Mouse (Mus musculus): ENCODE results near the gene S1pr4. TPM values are rescaled to one million over a fixed set of nuclear protein-coding genes. Genes with fewer than 3 reads are reported as not detected.
A peak's percentile ranks its signal among the peaks of the same experiment; 100 is the strongest.

Gene S1pr4
- polyA plus RNA-seq, 1 experiment from 2014 or later = 1.4 TPM

GRCm38 (mm10) chr10:81488081-81488480 lies 11.9 kb downstream of the S1pr4 start:
- Histone ChIP-seq H3K4me1 (no peaks in the 10 kb centered on the region), H3K9ac (no peak overlapping the region), H3K9me3 (replicated peaks) (no peaks in the 10 kb centered on the region), H3K4me2 (no peak overlapping the region), H3K27me3 (0 out of 2 replicates have a peak, but pooled peaks cover under 1% of the 10 kb centered on the region), H3K4me3 (replicated peaks) (no peak overlapping the region), H3K36me3 (peaks cover 69% of the 10 kb centered on the region), H3K27ac (no peak overlapping the region)
- 89% methylated on average over 11 of the region's 11 CpGs for WGBS
- ATAC-seq (replicated peaks; ENCODE audit: low FRiP score) = no peak

GRCm38 (mm10) chr10:81486496-81486895 lies 13.4 kb downstream of the S1pr4 start:
- ATAC-seq (replicated peaks; ENCODE audit: low FRiP score) = no peak
- Histone ChIP-seq H3K36me3 (peaks cover 54% of the 10 kb centered on the region), H3K27ac (no peak overlapping the region), H3K4me2 (no peak overlapping the region), H3K9me3 (replicated peaks) (no peaks in the 10 kb centered on the region), H3K9ac (no peak overlapping the region), H3K4me1 (peaks cover 10% of the 10 kb centered on the region; the same call in 1 of the 2 replicates), H3K27me3 (peaks cover 15% of the 10 kb centered on the region), H3K4me3 (replicated peaks) (no peak overlapping the region)
- WGBS = 86% methylated on average over 10 of the region's 10 CpGs

- Histone ChIP-seq H3K4me3 (replicated peaks) (no peak overlapping the region), H3K9me3 (replicated peaks) (no peaks in the 10 kb centered on the region), H3K9ac (no peak overlapping the region), H3K27me3 (peaks cover 24% of the 10 kb centered on the region), H3K4me1 (peaks cover 10% of the 10 kb centered on the region; the same call in 1 of the 2 replicates), H3K27ac (no peak overlapping the region), H3K36me3 (peaks cover 44% of the 10 kb centered on the region), H3K4me2 (no peak overlapping the region)
- WGBS = 67% methylated on average over 7 of the region's 7 CpGs
- no peak for ATAC-seq (replicated peaks; ENCODE audit: low FRiP score)
Observed at GRCm38 (mm10) chr10:81485479-81486018, 14.4 kb downstream of the S1pr4 start.

- WGBS = 24% methylated on average over 2 of the region's 2 CpGs
- Histone ChIP-seq H3K9me3 (replicated peaks) (no peaks in the 10 kb centered on the region), H3K4me1 (peaks cover 10% of the 10 kb centered on the region; the same call in 1 of the 2 replicates), H3K4me3 (replicated peaks) (no peak overlapping the region), H3K9ac (no peak overlapping the region), H3K36me3 (peaks cover 39% of the 10 kb centered on the region), H3K4me2 (no peak overlapping the region), H3K27ac (no peak overlapping the region), H3K27me3 (peaks cover 29% of the 10 kb centered on the region)
- ATAC-seq (replicated peaks; ENCODE audit: low FRiP score) = no peak
Observed at GRCm38 (mm10) chr10:81485060-81485449, 14.9 kb downstream of the S1pr4 start.

GRCm38 (mm10) chr10:81484441-81485059 lies 15.4 kb downstream of the S1pr4 start:
- Histone ChIP-seq H3K9me3 (replicated peaks) (no peaks in the 10 kb centered on the region), H3K36me3 (peaks cover 34% of the 10 kb centered on the region), H3K4me1 (peaks cover 10% of the 10 kb centered on the region; the same call in 1 of the 2 replicates), H3K27me3 (peaks cover 32% of the 10 kb centered on the region), H3K27ac (no peak overlapping the region), H3K9ac (no peak overlapping the region), H3K4me2 (no peak overlapping the region), H3K4me3 (replicated peaks) (no peak overlapping the region)
- ATAC-seq (replicated peaks; ENCODE audit: low FRiP score) = no peak
- 54% methylated on average over 6 of the region's 6 CpGs for WGBS

- Histone ChIP-seq H3K27ac (no peak overlapping the region), H3K4me1 (peaks cover 10% of the 10 kb centered on the region; the same call in 1 of the 2 replicates), H3K36me3 (peaks cover 28% of the 10 kb centered on the region), H3K4me2 (no peak overlapping the region), H3K27me3 (peaks cover 32% of the 10 kb centered on the region), H3K9ac (no peak overlapping the region), H3K4me3 (replicated peaks) (no peak overlapping the region), H3K9me3 (replicated peaks) (no peaks in the 10 kb centered on the region)
- WGBS = 23% methylated on average over 9 of the region's 9 CpGs
- ATAC-seq (replicated peaks; ENCODE audit: low FRiP score) = no peak
Observed at GRCm38 (mm10) chr10:81483983-81484382, 15.9 kb downstream of the S1pr4 start.

GRCm38 (mm10) chr10:81482533-81482889 lies 17.4 kb downstream of the S1pr4 start, which contains the start of gene Celf5:
TSS of gene Celf5 (minus strand) at chr10:81482709.
- ATAC-seq (replicated peaks; ENCODE audit: low FRiP score) = 0 out of 2 replicates have a peak, but pooled peaks have one; percentile 34

GRCm38 (mm10) chr10:81481605-81482532 lies 18.1 kb downstream of the S1pr4 start:
- WGBS = 3% methylated on average over 35 of the region's 35 CpGs
- peaks cover 7% of the 10 kb centered on the region for H3K36me3 ChIP-seq
- H3K4me3 ChIP-seq (replicated peaks) = peak overlapping the region; percentile 49
- H3K27ac ChIP-seq = no peak overlapping the region
- peaks cover 47% of the 10 kb centered on the region for H3K27me3 ChIP-seq
- no peaks in the 10 kb centered on the region for H3K9me3 ChIP-seq (replicated peaks)
- ATAC-seq (replicated peaks; ENCODE audit: low FRiP score) = no peak
- peak overlapping the region; percentile 38; the same call in 1 of the 2 replicates for H3K9ac ChIP-seq
- peak overlapping the region; percentile 88 for H3K4me2 ChIP-seq
- H3K4me1 ChIP-seq = peaks cover 14% of the 10 kb centered on the region

More at GRCm38 (mm10) chr10:81482533-81482889, 17.4 kb downstream of the S1pr4 start, which contains the start of gene Celf5:
- peaks cover 14% of the 10 kb centered on the region for H3K36me3 ChIP-seq
- H3K4me2 ChIP-seq = peak within 1 kb of the TSS; percentile 88
- peak within 1 kb of the TSS; percentile 38; the same call in 1 of the 2 replicates for H3K9ac ChIP-seq
- no peaks in the 10 kb centered on the region for H3K9me3 ChIP-seq (replicated peaks)
- 0% methylated on average over 36 of the region's 36 CpGs for WGBS
- no peak within 1 kb of the TSS for H3K27ac ChIP-seq
- H3K4me1 ChIP-seq = peaks cover 11% of the 10 kb centered on the region; the same call in 1 of the 2 replicates
- peak within 1 kb of the TSS; percentile 49 for H3K4me3 ChIP-seq (replicated peaks)
- peaks cover 40% of the 10 kb centered on the region for H3K27me3 ChIP-seq

GRCm38 (mm10) chr10:81474461-81474860 lies 25.5 kb downstream of the S1pr4 start:
- H3K4me3 ChIP-seq (replicated peaks) = no peak overlapping the region
- H3K36me3 ChIP-seq = no peaks in the 10 kb centered on the region
- no peak overlapping the region for H3K9ac ChIP-seq
- H3K4me2 ChIP-seq = no peak overlapping the region
- no peak for ATAC-seq (replicated peaks; ENCODE audit: low FRiP score)
- H3K4me1 ChIP-seq = peaks cover 9% of the 10 kb centered on the region
- no peak overlapping the region for H3K27ac ChIP-seq
- WGBS = 81% methylated on average over 10 of the region's 10 CpGs
- peaks cover 80% of the 10 kb centered on the region for H3K27me3 ChIP-seq
- H3K9me3 ChIP-seq (replicated peaks) = no peaks in the 10 kb centered on the region

- Histone ChIP-seq H3K36me3 (no peaks in the 10 kb centered on the region), H3K9me3 (replicated peaks) (no peaks in the 10 kb centered on the region), H3K27ac (no peak overlapping the region), H3K27me3 (peaks cover 88% of the 10 kb centered on the region), H3K4me2 (no peak overlapping the region), H3K4me1 (peaks cover 9% of the 10 kb centered on the region), H3K9ac (no peak overlapping the region), H3K4me3 (replicated peaks) (no peak overlapping the region)
- no peak for ATAC-seq (replicated peaks; ENCODE audit: low FRiP score)
- WGBS = 1% methylated on average over 22 of the region's 22 CpGs
Observed at GRCm38 (mm10) chr10:81473003-81473451, 26.9 kb downstream of the S1pr4 start.

- no peaks in the 10 kb centered on the region for H3K9me3 ChIP-seq (replicated peaks)
- H3K4me3 ChIP-seq (replicated peaks) = no peak overlapping the region
- peaks cover 8% of the 10 kb centered on the region for H3K4me1 ChIP-seq
- ATAC-seq (replicated peaks; ENCODE audit: low FRiP score) = no peak
- WGBS = 6% methylated on average over 18 of the region's 18 CpGs
- H3K27me3 ChIP-seq = peaks cover 87% of the 10 kb centered on the region
- H3K36me3 ChIP-seq = no peaks in the 10 kb centered on the region
- no peak overlapping the region for H3K9ac ChIP-seq
- H3K27ac ChIP-seq = no peak overlapping the region
- H3K4me2 ChIP-seq = no peak overlapping the region
Observed at GRCm38 (mm10) chr10:81472403-81473002, 27.4 kb downstream of the S1pr4 start.

Measured in kidney, embryonic 15.5 days (tissue).